Mouse (Mus musculus): ENCODE data around the gene Arpp21.

Arpp21 gene

GRCm38 (mm10) chr9:112235696-112236397 lies at the start of gene Arpp21:
TSS of gene Arpp21 (minus strand) at chr9:112235938.
- DNase-seq (ENCODE audit: low spot score) = no peak

- DNase-seq (ENCODE audit: low spot score) = no peak
These were observed 36.8 kb upstream of the Arpp21 start for GRCm38 (mm10) chr9:112272426-112272969.

- DNase-seq (ENCODE audit: low spot score) = no peak
These were observed 29.4 kb upstream of the Arpp21 start for GRCm38 (mm10) chr9:112264982-112265641.

- DNase-seq (ENCODE audit: low spot score) = no peak
These were observed 26.5 kb upstream of the Arpp21 start for GRCm38 (mm10) chr9:112261986-112262901.

GRCm38 (mm10) chr9:112261556-112261955 lies 25.8 kb upstream of the Arpp21 start:
- DNase-seq (ENCODE audit: low spot score) = no peak

GRCm38 (mm10) chr9:112260696-112261095 lies 25.0 kb upstream of the Arpp21 start:
- no peak for DNase-seq (ENCODE audit: low spot score)

GRCm38 (mm10) chr9:112258560-112258959 lies 22.8 kb upstream of the Arpp21 start:
- DNase-seq (ENCODE audit: low spot score) = no peak

GRCm38 (mm10) chr9:112255971-112256370 lies 20.2 kb upstream of the Arpp21 start:
- DNase-seq (ENCODE audit: low spot score) = no peak

- DNase-seq (ENCODE audit: low spot score) = no peak
These were observed 18.0 kb upstream of the Arpp21 start for GRCm38 (mm10) chr9:112253730-112254129.

- DNase-seq (ENCODE audit: low spot score) = no peak
These were observed 16.1 kb upstream of the Arpp21 start for GRCm38 (mm10) chr9:112251857-112252256.

- no peak for DNase-seq (ENCODE audit: low spot score)
These were observed 15.6 kb upstream of the Arpp21 start for GRCm38 (mm10) chr9:112251339-112251738.

GRCm38 (mm10) chr9:112249753-112250152 lies 14.0 kb upstream of the Arpp21 start:
- DNase-seq (ENCODE audit: low spot score) = no peak

GRCm38 (mm10) chr9:112247183-112247582 lies 11.4 kb upstream of the Arpp21 start:
- DNase-seq (ENCODE audit: low spot score) = no peak

- no peak for DNase-seq (ENCODE audit: low spot score)
These were observed 2.4 kb upstream of the Arpp21 start for GRCm38 (mm10) chr9:112238168-112238567.

GRCm38 (mm10) chr9:112236551-112236950 lies 813 bp upstream of the Arpp21 start:
- no peak for DNase-seq (ENCODE audit: low spot score)

GRCm38 (mm10) chr9:112235041-112235695 lies 570 bp downstream of the Arpp21 start:
- DNase-seq (ENCODE audit: low spot score) = no peak

- DNase-seq (ENCODE audit: low spot score) = no peak
These were observed 1.2 kb downstream of the Arpp21 start for GRCm38 (mm10) chr9:112234505-112235024.

GRCm38 (mm10) chr9:112233822-112234504 lies 1.8 kb downstream of the Arpp21 start:
- DNase-seq (ENCODE audit: low spot score) = no peak

- no peak for DNase-seq (ENCODE audit: low spot score)
These were observed 2.4 kb downstream of the Arpp21 start for GRCm38 (mm10) chr9:112233378-112233777.

GRCm38 (mm10) chr9:112231935-112232575 lies 3.7 kb downstream of the Arpp21 start:
- DNase-seq (ENCODE audit: low spot score) = no peak

All from spleen, adult 12 weeks (tissue).